Mouse (Mus musculus): ENCODE measurements at regions not wholly inside any gene's neighbourhood (a gene's known extent, or its start where the extent isn't known, plus 50 kb on each side); places are given as distances from the start of the nearest gene placed in this dataset.

GRCm38 (mm10) chr15:72101730-72102129, 1732.6 kb upstream of the Gm6569 start:
- DNase-seq = no peak

- DNase-seq = peak in 1 of 2 experiments; percentile 34
Measured at GRCm38 (mm10) chr15:72105830-72106413, 1728.4 kb upstream of the Gm6569 start.

GRCm38 (mm10) chr15:72110520-72110919, 1723.8 kb upstream of the Gm6569 start:
- DNase-seq = peak; percentile 78 to 89

GRCm38 (mm10) chr15:72116772-72117171, 1717.6 kb upstream of the Gm6569 start:
- DNase-seq = no peak

- no peak for DNase-seq
Measured at GRCm38 (mm10) chr15:72134226-72134625, 1700.1 kb upstream of the Gm6569 start.

- no peak for DNase-seq
Measured at GRCm38 (mm10) chr15:72135992-72136617, 1698.3 kb upstream of the Gm6569 start.

- DNase-seq = peak in 1 of 2 experiments; percentile 38
Measured at GRCm38 (mm10) chr15:72140122-72140521, 1694.2 kb upstream of the Gm6569 start.

GRCm38 (mm10) chr15:72150581-72150980, 1683.8 kb upstream of the Gm6569 start:
- peak; percentile 76 to 90 for DNase-seq

GRCm38 (mm10) chr15:72158505-72158904, 1675.9 kb upstream of the Gm6569 start:
- DNase-seq = no peak

GRCm38 (mm10) chr15:72200861-72201260, 1633.5 kb upstream of the Gm6569 start:
- no peak for DNase-seq

- DNase-seq = peak; percentile 72 to 75
Measured at GRCm38 (mm10) chr15:72201791-72202190, 1632.6 kb upstream of the Gm6569 start.

- DNase-seq = peak in 1 of 2 experiments; percentile 25
Measured at GRCm38 (mm10) chr15:72205240-72205799, 1629.0 kb upstream of the Gm6569 start.

GRCm38 (mm10) chr15:72205950-72206349, 1628.4 kb upstream of the Gm6569 start:
- peak; percentile 98 for DNase-seq

- DNase-seq = no peak
Measured at GRCm38 (mm10) chr15:72207589-72207988, 1626.8 kb upstream of the Gm6569 start.

- no peak for DNase-seq
Measured at GRCm38 (mm10) chr15:72208076-72208475, 1626.3 kb upstream of the Gm6569 start.

GRCm38 (mm10) chr15:72208973-72209372, 1625.4 kb upstream of the Gm6569 start:
- DNase-seq = no peak

- DNase-seq = no peak
Measured at GRCm38 (mm10) chr15:72217731-72218130, 1616.6 kb upstream of the Gm6569 start.

GRCm38 (mm10) chr15:72219985-72220384, 1614.4 kb upstream of the Gm6569 start:
- no peak for DNase-seq

GRCm38 (mm10) chr15:72220786-72221185, 1613.6 kb upstream of the Gm6569 start:
- DNase-seq = peak; percentile 24 to 30

GRCm38 (mm10) chr15:72232355-72232754, 1602.0 kb upstream of the Gm6569 start:
- peak in 1 of 2 experiments; percentile 11 for DNase-seq

GRCm38 (mm10) chr15:72264619-72265018, 1569.7 kb upstream of the Gm6569 start:
- DNase-seq = no peak

GRCm38 (mm10) chr15:72283846-72284245, 1550.5 kb upstream of the Gm6569 start:
- DNase-seq = peak; percentile 14 to 22

GRCm38 (mm10) chr15:72296648-72297047, 1537.7 kb upstream of the Gm6569 start:
- DNase-seq = no peak

- DNase-seq = no peak
Measured at GRCm38 (mm10) chr15:72312417-72312816, 1521.9 kb upstream of the Gm6569 start.
